In the genomic region with DNA sequence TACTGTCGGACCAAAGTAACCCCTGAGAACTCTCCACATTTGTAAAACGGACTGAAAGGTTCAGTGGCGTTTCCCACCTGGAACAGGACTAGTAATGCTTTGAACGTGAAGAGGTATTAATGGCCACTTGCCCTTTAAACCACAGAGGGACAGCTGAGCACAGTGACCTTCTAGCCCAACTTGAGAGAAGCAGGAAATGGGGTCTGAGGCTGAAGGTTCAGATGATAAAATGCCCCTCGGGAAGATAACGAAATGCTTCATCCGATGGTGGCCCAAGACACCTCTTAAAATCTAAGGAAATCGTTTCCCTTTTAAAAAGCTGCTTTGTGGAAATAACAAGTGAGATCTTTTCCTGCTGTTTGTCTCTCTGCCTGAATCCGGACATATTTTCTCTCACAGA, we compare ENCODE assay signal across 15 mouse cellular contexts.
A peak's percentile ranks its signal among the peaks of the same experiment; 100 is the strongest.
DNase-seq lines count a peak whose midpoint lies in the region; ATAC-seq and TF ChIP-seq lines count a peak whose summit lies in the region.
"Had no signal": no experiment of that assay in that cellular context is flagged by ENCODE, and none has a peak within 500 bp of the region (broad histone marks: within the 10 kb centered on the region; RNA-seq: fewer than 3 reads in every experiment).

No protein-coding gene starts in this region.

- no peaks in the 10 kb centered on the region for H3K27me3 ChIP-seq in kidney, embryonic 15.5 days
- no peaks in the 10 kb centered on the region for H3K27me3 ChIP-seq in testis, adult 2 months (ENCODE audit: control insufficient read depth, insufficient read depth, low read length)
- no peaks in the 10 kb centered on the region for H3K27me3 ChIP-seq in forebrain, embryonic 15.5 days
- H3K27me3 ChIP-seq: limb, embryonic 12.5 days; midbrain, embryonic 15.5 days; neural tube, embryonic 13.5 days had no signal

- no peaks in the 10 kb centered on the region for H3K36me3 ChIP-seq in kidney, embryonic 15.5 days
- H3K36me3 ChIP-seq in testis, adult 2 months (ENCODE audit: control insufficient read depth, insufficient read depth, low read length) = no peaks in the 10 kb centered on the region
- H3K36me3 ChIP-seq in forebrain, embryonic 15.5 days = no peaks in the 10 kb centered on the region
- H3K36me3 ChIP-seq: limb, embryonic 12.5 days; midbrain, embryonic 15.5 days; neural tube, embryonic 13.5 days had no signal

- peak; percentile 2 to 21 for DNase-seq in cerebellum, postnatal 10 days
- DNase-seq in cerebellum, adult 8-10 months = no peak
- DNase-seq in kidney, adult 11 months = peak; percentile 11
- no peak for DNase-seq in testis, postnatal 10 days (ENCODE audit: low spot score)
- DNase-seq: layer of hippocampus, postnatal 36 days; lung, postnatal 4 days; right cerebral cortex, adult 18-20 months had no signal

- H3K27ac ChIP-seq in kidney, embryonic 15.5 days = no peak overlapping the region
- peak overlapping the region; percentile 76 for H3K27ac ChIP-seq in testis, adult 2 months (ENCODE audit: control insufficient read depth, insufficient read depth, low read depth, low read length)
- no peak overlapping the region for H3K27ac ChIP-seq in forebrain, embryonic 15.5 days (replicated peaks)
- H3K27ac ChIP-seq: limb, embryonic 12.5 days; midbrain, embryonic 15.5 days had no signal

- no peaks in the 10 kb centered on the region for H3K9me3 ChIP-seq in kidney, embryonic 15.5 days (replicated peaks)
- H3K9me3 ChIP-seq in forebrain, embryonic 15.5 days = no peaks in the 10 kb centered on the region
- H3K9me3 ChIP-seq: limb, embryonic 12.5 days; midbrain, embryonic 15.5 days; neural tube, embryonic 13.5 days had no signal

- no peak overlapping the region for H3K4me2 ChIP-seq in kidney, embryonic 15.5 days
- no peak overlapping the region for H3K4me2 ChIP-seq in forebrain, embryonic 15.5 days (replicated peaks)
- H3K4me2 ChIP-seq: limb, embryonic 12.5 days; midbrain, embryonic 15.5 days; neural tube, embryonic 13.5 days had no signal

- ATAC-seq in kidney, embryonic 15.5 days (replicated peaks; ENCODE audit: low FRiP score) = no peak
- no peak for ATAC-seq in forebrain, embryonic 15.5 days (replicated peaks)
- ATAC-seq: intestine, postnatal 0 days had no signal

- TF ChIP-seq POLR2A in testis, adult 2 months (IDR thresholded peaks at IDR 0.05; ENCODE audit: control insufficient read depth, low read depth, low read length) = no peak

- H3K4me3 ChIP-seq in kidney, embryonic 15.5 days (replicated peaks) = no peak overlapping the region
- H3K4me3 ChIP-seq in testis, adult 2 months (ENCODE audit: control insufficient read depth, low read depth, low read length) = peak overlapping the region; percentile 39
- H3K4me3 ChIP-seq in forebrain, embryonic 15.5 days = no peak overlapping the region
- H3K4me3 ChIP-seq: limb, embryonic 12.5 days; midbrain, embryonic 15.5 days; neural tube, embryonic 13.5 days had no signal

- no peak overlapping the region for H3K9ac ChIP-seq in kidney, embryonic 15.5 days
- H3K9ac ChIP-seq in forebrain, embryonic 15.5 days (replicated peaks) = no peak overlapping the region
- H3K9ac ChIP-seq: limb, embryonic 12.5 days; liver, postnatal 0 days; midbrain, embryonic 15.5 days; neural tube, embryonic 13.5 days had no signal

- WGBS in kidney, embryonic 15.5 days = 50% methylated on average over 9 of the region's 9 CpGs
- 86% methylated on average over 9 of the region's 9 CpGs for WGBS in forebrain, embryonic 15.5 days

- H3K4me1 ChIP-seq in kidney, embryonic 15.5 days = no peaks in the 10 kb centered on the region
- H3K4me1 ChIP-seq in testis, adult 2 months (ENCODE audit: control insufficient read depth, insufficient read depth, low read length) = peaks cover 7% of the 10 kb centered on the region
- no peaks in the 10 kb centered on the region for H3K4me1 ChIP-seq in forebrain, embryonic 15.5 days
- H3K4me1 ChIP-seq: limb, embryonic 12.5 days had no signal

- no peak for TF ChIP-seq CTCF in testis, adult 2 months (IDR thresholded peaks at IDR 0.05; ENCODE audit: control insufficient read depth, insufficient read depth, insufficient replicate concordance, low read depth, low read length)

Comparison
In these comparisons a context has a peak if more than half of its experiments do, and no peak if none do; other contexts are left out.
1. DNase-seq: peak in cerebellum, postnatal 10 days (2 of 2) and kidney, adult 11 months (single experiment); none in cerebellum, adult 8-10 months (single experiment) and testis, postnatal 10 days (single experiment).